Mouse (Mus musculus) neural tube, embryonic 12.5 days (tissue): Measurements from ENCODE around the gene Rgs6. TPM values are rescaled to one million over a fixed set of nuclear protein-coding genes. Genes with fewer than 3 reads are reported as not detected.

Source experiments
- ATAC-seq: fragments of 200-750 bp; cut with Nextera tagmentation; 2 replicates; pipeline ENCODE4 v1.8.0; 2017; ENCODE audit warnings: low read depth, mild to moderate bottlenecking, moderate TSS enrichment, moderate library complexity; ENCODE audit not compliant: low FRiP score
- H3K27ac ChIP-seq: fragments of 300-500 bp; sonication (generic); 2 replicates; pipeline ENCODE4 v1.5.1; 2016
- H3K27me3 ChIP-seq: fragments of 300-500 bp; sonication (generic); replicated peaks from 2 replicates; pipeline ENCODE4 v1.6.1; 2016; ENCODE audit warnings: mild to moderate bottlenecking
- H3K36me3 ChIP-seq: fragments of 300-500 bp; sonication (generic); 2 replicates; pipeline ENCODE4 v1.6.1; 2016; ENCODE audit warnings: mild to moderate bottlenecking
- H3K4me1 ChIP-seq: fragments of 300-500 bp; sonication (generic); 2 replicates; pipeline ENCODE4 v1.6.1; 2016
- H3K4me2 ChIP-seq: fragments of 300-500 bp; sonication (generic); replicated peaks from 2 replicates; pipeline ENCODE4 v1.6.1; 2016; ENCODE audit warnings: mild to moderate bottlenecking
- H3K4me3 ChIP-seq: fragments of 300-500 bp; sonication (generic); 2 replicates; pipeline ENCODE4 v1.5.1; 2016
- H3K9ac ChIP-seq: fragments of 300-500 bp; sonication (generic); 2 replicates; pipeline ENCODE4 v1.6.1; 2016; ENCODE audit warnings: mild to moderate bottlenecking
- H3K9me3 ChIP-seq: fragments of 300-500 bp; sonication (generic); 2 replicates; pipeline ENCODE4 v1.6.1; 2016; ENCODE audit warnings: mild to moderate bottlenecking
- WGBS: fragments of 180-500 bp; shearing (Covaris S2); methylation state at CpG from one replicate; pipeline ENCODE4 v1.1.7; 2016; 5-methylcytosine and 5-hydroxymethylcytosine counted together
- polyA plus RNA-seq: library from polyadenylated mRNA; unstranded; fragments of >200 nt; fragmentation: Nextera tagmentation; extraction: Ambion mirVana; gene quantifications from 2 replicates; pipeline ENCODE4 v1.2.1, GENCODE M21; 2016

Rgs6 gene
- polyA plus RNA-seq, 1 experiment from 2014 or later: 0.75 TPM

DNA sequence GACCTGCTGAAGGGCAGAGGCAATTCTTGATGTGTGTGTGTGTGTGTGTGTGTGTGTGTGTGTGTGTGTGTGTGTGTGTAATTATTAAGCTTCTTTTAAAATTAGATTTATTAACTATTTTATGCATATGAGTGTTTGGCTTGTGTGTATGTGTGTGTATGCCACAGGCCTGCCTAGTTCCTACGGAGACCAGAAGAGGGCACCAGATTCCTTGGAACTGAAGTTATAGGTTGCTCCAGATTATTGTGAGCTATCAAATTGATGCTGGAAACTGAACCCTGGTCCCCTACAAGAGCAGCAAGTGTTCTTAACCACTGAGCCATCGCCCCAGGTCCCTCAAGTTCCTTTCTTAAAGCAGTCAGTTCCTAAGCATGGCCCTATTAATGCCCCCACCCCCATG is 511.8 kb downstream of the Rgs6 start:
- Histone ChIP-seq H3K36me3 (no peaks in the 10 kb centered on the region), H3K9ac (no peak overlapping the region), H3K4me1 (no peaks in the 10 kb centered on the region; the same call in 1 of the 2 replicates), H3K27ac (no peak overlapping the region), H3K4me2 (no peak overlapping the region), H3K9me3 (no peaks in the 10 kb centered on the region), H3K27me3 (no peaks in the 10 kb centered on the region), H3K4me3 (no peak overlapping the region)
- WGBS: 93% methylated on average over 2 of the region's 2 CpGs
- ATAC-seq: no peak

DNA sequence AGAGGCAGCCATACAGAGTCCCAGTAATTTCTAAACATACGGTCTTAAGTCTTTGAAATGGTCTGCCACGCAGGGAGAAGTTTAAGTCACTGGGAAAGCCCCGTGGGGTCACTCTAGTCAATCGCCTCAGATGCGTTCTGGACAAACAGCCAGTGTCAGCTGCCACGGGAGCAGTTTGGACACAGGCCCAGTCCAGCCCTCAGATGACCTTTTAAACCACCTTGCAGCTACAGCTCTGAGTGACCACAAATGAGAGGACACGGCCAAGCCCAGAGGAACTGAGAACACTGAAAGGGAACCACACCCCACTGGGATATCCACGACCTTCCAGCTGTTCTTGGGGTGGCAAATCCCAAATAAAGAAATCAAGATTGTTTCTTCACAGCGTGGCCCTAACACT is 512.3 kb downstream of the Rgs6 start:
- H3K27me3 ChIP-seq: no peaks in the 10 kb centered on the region
- H3K4me2 ChIP-seq: no peak overlapping the region
- no peak overlapping the region for H3K4me3 ChIP-seq
- 85% methylated on average over 9 of the region's 9 CpGs for WGBS
- H3K27ac ChIP-seq: no peak overlapping the region
- H3K4me1 ChIP-seq: no peaks in the 10 kb centered on the region; the same call in 1 of the 2 replicates
- H3K9ac ChIP-seq: no peak overlapping the region
- no peak for ATAC-seq
- no peaks in the 10 kb centered on the region for H3K9me3 ChIP-seq
- no peaks in the 10 kb centered on the region for H3K36me3 ChIP-seq

GRCm38 (mm10) chr12:83100848-83101247 is 512.8 kb downstream of the Rgs6 start:
- no peak overlapping the region for H3K27ac ChIP-seq
- no peaks in the 10 kb centered on the region for H3K36me3 ChIP-seq
- ATAC-seq: no peak
- no peaks in the 10 kb centered on the region; the same call in 1 of the 2 replicates for H3K4me1 ChIP-seq
- H3K4me2 ChIP-seq: no peak overlapping the region
- H3K9ac ChIP-seq: no peak overlapping the region
- no peak overlapping the region for H3K4me3 ChIP-seq
- H3K9me3 ChIP-seq: no peaks in the 10 kb centered on the region
- WGBS: 72% methylated on average over 7 of the region's 7 CpGs
- H3K27me3 ChIP-seq: no peaks in the 10 kb centered on the region

DNA sequence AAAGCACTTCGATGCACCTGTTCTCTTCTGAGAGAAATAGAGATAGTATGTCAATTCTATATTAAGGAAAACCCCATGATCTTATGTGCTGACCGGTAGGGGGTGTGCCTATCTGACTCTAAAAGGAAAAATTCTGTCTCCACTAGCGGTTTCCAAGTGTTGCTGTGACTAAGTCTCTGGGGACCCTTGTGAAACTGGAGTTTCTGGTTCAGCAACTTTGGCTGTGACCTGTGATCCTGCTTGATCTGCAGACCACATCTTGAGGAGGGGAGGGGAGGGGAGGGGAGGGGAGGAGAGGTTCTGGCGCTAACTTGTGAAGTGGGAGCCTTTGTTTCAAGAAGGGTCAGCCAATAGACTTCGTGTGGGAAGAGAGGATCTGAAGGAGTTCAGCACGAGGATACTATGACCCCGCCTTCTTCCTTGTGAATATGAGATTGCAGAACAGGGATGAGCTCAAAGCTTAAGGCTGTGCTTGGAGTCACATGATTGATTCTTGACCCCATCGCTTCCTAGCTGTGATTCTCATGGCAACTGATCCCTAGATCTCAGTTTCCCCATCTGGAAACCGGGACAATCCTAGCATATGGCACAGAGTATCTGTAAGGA is 517.5 kb downstream of the Rgs6 start:
- no peak for ATAC-seq
- Histone ChIP-seq H3K9me3 (no peaks in the 10 kb centered on the region), H3K4me3 (no peak overlapping the region), H3K27ac (no peak overlapping the region), H3K4me1 (no peaks in the 10 kb centered on the region), H3K4me2 (no peak overlapping the region), H3K36me3 (no peaks in the 10 kb centered on the region), H3K27me3 (no peaks in the 10 kb centered on the region), H3K9ac (no peak overlapping the region)
- 72% methylated on average over 9 of the region's 9 CpGs for WGBS

- WGBS: 93% methylated on average over 5 of the region's 5 CpGs
- Histone ChIP-seq H3K9ac (no peak overlapping the region), H3K36me3 (no peaks in the 10 kb centered on the region), H3K4me2 (no peak overlapping the region), H3K4me3 (no peak overlapping the region), H3K4me1 (no peaks in the 10 kb centered on the region), H3K27ac (no peak overlapping the region), H3K9me3 (no peaks in the 10 kb centered on the region), H3K27me3 (no peaks in the 10 kb centered on the region)
- ATAC-seq: no peak
Measured at GRCm38 (mm10) chr12:83106120-83106517, 518.0 kb downstream of the Rgs6 start.

GRCm38 (mm10) chr12:83109486-83109885 is 521.4 kb downstream of the Rgs6 start:
- Histone ChIP-seq H3K9ac (no peak overlapping the region), H3K36me3 (no peaks in the 10 kb centered on the region), H3K27ac (no peak overlapping the region), H3K27me3 (no peaks in the 10 kb centered on the region), H3K4me3 (no peak overlapping the region), H3K9me3 (no peaks in the 10 kb centered on the region), H3K4me2 (no peak overlapping the region), H3K4me1 (no peaks in the 10 kb centered on the region)
- ATAC-seq: no peak
- 92% methylated on average over 4 of the region's 4 CpGs for WGBS

DNA sequence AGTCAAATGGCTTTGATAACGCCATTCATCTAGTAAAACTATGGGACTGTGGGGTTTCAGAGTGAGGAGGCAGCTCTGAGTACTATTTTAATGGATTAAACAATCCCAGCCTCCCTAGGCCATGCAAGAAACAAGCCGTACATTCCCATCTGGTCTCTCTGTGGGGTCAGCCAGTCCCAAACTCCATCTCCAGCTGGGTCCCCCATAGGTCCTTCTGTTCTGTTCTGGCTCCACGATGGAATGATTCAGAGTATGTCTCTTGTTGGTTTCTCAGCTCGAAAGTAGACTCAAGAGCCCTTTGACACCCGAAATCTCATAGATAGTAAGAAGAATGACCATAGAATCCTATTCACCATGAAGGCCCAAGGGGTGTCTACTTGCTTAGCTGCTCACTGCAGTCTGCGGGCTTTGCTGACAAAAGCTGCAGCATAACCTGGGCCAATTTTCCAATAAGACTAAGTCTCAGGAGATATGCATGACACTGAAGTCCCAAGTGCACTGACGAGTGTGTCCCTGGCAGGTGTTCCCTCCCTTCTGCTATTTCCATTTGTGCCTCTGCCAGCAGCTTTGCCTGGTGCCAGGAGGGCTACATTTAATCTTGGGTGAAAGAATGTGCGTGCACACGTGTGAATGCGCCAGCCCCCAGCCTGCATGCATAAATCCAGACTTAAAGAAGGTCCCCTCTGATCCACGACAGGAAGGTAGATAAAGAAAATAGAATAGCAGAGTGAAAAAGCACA is 522.0 kb downstream of the Rgs6 start:
- ATAC-seq: no peak
- no peak overlapping the region for H3K4me3 ChIP-seq
- H3K4me2 ChIP-seq: no peak overlapping the region
- no peak overlapping the region for H3K27ac ChIP-seq
- no peaks in the 10 kb centered on the region for H3K4me1 ChIP-seq
- no peaks in the 10 kb centered on the region for H3K27me3 ChIP-seq
- H3K36me3 ChIP-seq: no peaks in the 10 kb centered on the region
- H3K9me3 ChIP-seq: no peaks in the 10 kb centered on the region
- H3K9ac ChIP-seq: no peak overlapping the region
- WGBS: 78% methylated on average over 11 of the region's 11 CpGs

DNA sequence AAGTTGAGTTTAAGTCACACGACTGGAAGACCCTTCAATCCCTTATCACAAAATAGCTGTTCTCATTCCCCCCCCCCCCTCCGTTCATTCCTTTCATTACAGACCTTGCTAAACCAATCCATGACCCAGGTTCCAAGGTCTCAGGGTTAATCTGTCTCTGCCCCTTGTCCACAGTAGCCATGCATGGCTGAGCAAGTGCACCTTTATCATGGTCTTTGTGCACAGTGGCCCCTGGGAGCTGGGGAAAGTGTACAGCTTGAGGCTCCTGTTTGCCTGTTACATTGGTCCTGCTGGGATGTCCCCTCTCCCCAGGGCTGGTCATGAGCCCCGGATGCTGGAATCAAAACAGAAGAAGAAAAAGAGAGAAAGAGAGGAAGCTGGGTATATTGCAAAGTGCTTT is 522.6 kb downstream of the Rgs6 start:
- H3K27me3 ChIP-seq: no peaks in the 10 kb centered on the region
- no peak overlapping the region for H3K4me2 ChIP-seq
- H3K36me3 ChIP-seq: no peaks in the 10 kb centered on the region
- ATAC-seq: no peak
- WGBS: 78% methylated on average over 3 of the region's 3 CpGs
- H3K9me3 ChIP-seq: no peaks in the 10 kb centered on the region
- no peak overlapping the region for H3K9ac ChIP-seq
- H3K27ac ChIP-seq: no peak overlapping the region
- H3K4me1 ChIP-seq: no peaks in the 10 kb centered on the region
- H3K4me3 ChIP-seq: no peak overlapping the region

- H3K4me2 ChIP-seq: no peak overlapping the region
- H3K36me3 ChIP-seq: no peaks in the 10 kb centered on the region
- 87% methylated on average over 5 of the region's 5 CpGs for whole genome bisulfite sequencing
- no peak for ATAC-seq
- H3K27ac ChIP-seq: no peak overlapping the region
- no peaks in the 10 kb centered on the region for H3K4me1 ChIP-seq
- H3K9ac ChIP-seq: no peak overlapping the region
- H3K4me3 ChIP-seq: no peak overlapping the region
- no peaks in the 10 kb centered on the region for H3K9me3 ChIP-seq
- H3K27me3 ChIP-seq: no peaks in the 10 kb centered on the region
Measured at GRCm38 (mm10) chr12:83112283-83112682, 524.2 kb downstream of the Rgs6 start.

GRCm38 (mm10) chr12:83112901-83113628 is 525.0 kb downstream of the Rgs6 start:
- ATAC-seq: no peak

DNA sequence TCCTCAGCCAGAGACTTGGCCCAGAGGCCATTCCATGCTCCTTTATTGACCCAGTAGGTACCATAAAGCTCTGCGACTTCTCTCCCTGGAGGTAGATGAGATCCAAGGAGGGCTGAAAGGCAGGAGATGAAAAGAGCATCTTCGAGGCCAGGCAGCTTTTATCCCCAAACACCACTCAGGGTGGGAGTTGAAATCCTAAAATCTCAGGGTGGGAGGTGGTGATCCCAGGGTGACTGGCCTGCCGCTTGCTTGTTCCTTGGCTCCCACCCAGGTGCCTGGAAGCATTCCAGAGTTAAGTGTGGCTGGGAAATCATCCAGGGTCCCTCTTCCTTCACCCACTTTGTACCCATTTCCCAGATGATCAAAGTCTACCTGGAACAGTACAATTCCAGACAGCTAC is 525.9 kb downstream of the Rgs6 start:
- Histone ChIP-seq H3K9me3 (no peaks in the 10 kb centered on the region), H3K4me1 (no peaks in the 10 kb centered on the region), H3K27ac (no peak overlapping the region), H3K4me3 (no peak overlapping the region), H3K9ac (no peak overlapping the region), H3K27me3 (no peaks in the 10 kb centered on the region), H3K4me2 (no peak overlapping the region), H3K36me3 (no peaks in the 10 kb centered on the region)
- ATAC-seq: no peak
- WGBS: 43% methylated on average over 3 of the region's 3 CpGs

More at GRCm38 (mm10) chr12:83112901-83113628, 525.0 kb downstream of the Rgs6 start:
- no peaks in the 10 kb centered on the region for H3K4me1 ChIP-seq
- H3K9ac ChIP-seq: no peak overlapping the region
- no peak overlapping the region for H3K4me3 ChIP-seq
- no peaks in the 10 kb centered on the region for H3K9me3 ChIP-seq
- WGBS: 82% methylated on average over 6 of the region's 6 CpGs
- no peaks in the 10 kb centered on the region for H3K27me3 ChIP-seq
- no peak overlapping the region for H3K27ac ChIP-seq
- no peak overlapping the region for H3K4me2 ChIP-seq
- no peaks in the 10 kb centered on the region for H3K36me3 ChIP-seq

- Histone ChIP-seq H3K4me3 (no peak overlapping the region), H3K9me3 (no peaks in the 10 kb centered on the region), H3K4me2 (no peak overlapping the region), H3K9ac (no peak overlapping the region), H3K36me3 (no peaks in the 10 kb centered on the region), H3K27me3 (no peaks in the 10 kb centered on the region), H3K27ac (no peak overlapping the region), H3K4me1 (no peaks in the 10 kb centered on the region)
- ATAC-seq: no peak
- 53% methylated on average over 5 of the region's 5 CpGs for WGBS
Measured at GRCm38 (mm10) chr12:83114396-83115053, 526.4 kb downstream of the Rgs6 start.
